Mouse (Mus musculus) cerebellum, adult 2 months (tissue): ENCODE results near the gene Ccdc91.

Experiments used
- CTCF ChIP-seq: fragments of 200-500 bp; IDR thresholded peaks from 2 replicates; pipeline ENCODE4 v1.5.1; 2011; ENCODE audit warnings: low read depth, mild to moderate bottlenecking, control low read depth, low read length, moderate library complexity, borderline replicate concordance; ENCODE audit not compliant: insufficient read depth
- POLR2A ChIP-seq: fragments of 200-500 bp; IDR thresholded peaks from 2 replicates; pipeline ENCODE4 v1.6.1; 2011; ENCODE audit warnings: low read length, control low read depth, borderline replicate concordance; ENCODE audit not compliant: insufficient read depth

DNA sequence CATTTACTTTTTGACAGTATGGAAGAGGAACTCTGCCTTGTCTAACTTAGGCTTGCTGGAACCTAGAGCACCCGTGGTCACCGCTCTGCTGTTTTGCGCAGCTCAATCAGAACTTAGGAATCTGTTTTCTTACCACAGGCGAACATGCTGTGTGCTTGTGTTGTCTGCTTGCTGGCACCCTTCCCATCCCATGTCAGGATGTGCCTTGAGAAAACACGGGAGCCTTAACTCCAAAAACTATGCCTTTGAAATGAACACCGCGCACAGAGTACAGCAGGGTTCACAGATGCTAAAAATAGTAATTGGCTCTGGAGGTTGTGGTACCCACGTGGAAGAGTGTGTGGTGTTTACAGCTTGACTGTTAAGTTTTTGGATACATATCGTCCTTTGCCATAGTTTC is 30.4 kb downstream of the Ccdc91 start:
- TF ChIP-seq POLR2A, result no peak
- no peak for TF ChIP-seq CTCF
